Comparison of ENCODE assay signal across 11 mouse cellular contexts in the genomic region with DNA sequence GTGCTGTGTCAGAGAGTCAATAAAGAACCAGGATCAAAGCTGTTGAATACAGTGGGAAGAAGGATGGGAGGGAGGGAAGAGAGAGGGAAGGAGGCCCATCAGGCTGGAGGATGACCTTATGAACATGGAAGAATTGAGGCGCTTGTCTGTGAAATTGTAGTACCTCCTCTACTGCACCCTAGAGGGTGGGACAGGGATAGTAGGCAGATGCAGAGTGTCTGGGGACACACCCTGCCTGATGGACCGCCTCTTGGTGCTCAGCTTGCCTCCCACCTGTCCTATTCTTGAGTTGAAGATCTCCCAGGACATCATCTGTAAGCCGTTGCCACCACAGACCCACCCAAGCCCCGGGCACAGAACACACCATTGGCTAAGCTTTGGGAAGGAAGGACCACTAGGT. TPM values are rescaled to one million over a fixed set of nuclear protein-coding genes. Genes with fewer than 3 reads are reported as not detected.
A peak's percentile ranks its signal among the peaks of the same experiment; 100 is the strongest.
DNase-seq lines count a peak whose midpoint lies in the region; ATAC-seq lines count a peak whose summit lies in the region.
"Had no signal": no experiment of that assay in that cellular context is flagged by ENCODE, and none has a peak within 500 bp of the region (broad histone marks: within the 10 kb centered on the region; RNA-seq: fewer than 3 reads in every experiment).

No protein-coding gene starts in this region.

- peak overlapping the region; percentile 81; the same call in 1 of the 2 replicates for H3K27ac ChIP-seq in hindbrain, embryonic 10.5 days
- no peak overlapping the region for H3K27ac ChIP-seq in hindbrain, embryonic 16.5 days (ENCODE audit: low read depth, low read length)
- peak overlapping the region; percentile 84 for H3K27ac ChIP-seq in liver, embryonic 16.5 days (ENCODE audit: low read length)
- H3K27ac ChIP-seq in midbrain, embryonic 11.5 days (ENCODE audit: low read depth, low read length), result no peak overlapping the region

- H3K4me3 ChIP-seq in hindbrain, embryonic 10.5 days, result no peak overlapping the region
- H3K4me3 ChIP-seq in hindbrain, embryonic 16.5 days (ENCODE audit: low read length), result no peak overlapping the region
- no peak overlapping the region for H3K4me3 ChIP-seq in liver, embryonic 16.5 days (ENCODE audit: low read depth, low read length)
- no peak overlapping the region for H3K4me3 ChIP-seq in midbrain, embryonic 11.5 days (ENCODE audit: low read depth, low read length)

- H3K27me3 ChIP-seq in hindbrain, embryonic 10.5 days (ENCODE audit: insufficient read depth, poor library complexity, severe bottlenecking), result no peaks in the 10 kb centered on the region
- no peaks in the 10 kb centered on the region for H3K27me3 ChIP-seq in hindbrain, embryonic 16.5 days (replicated peaks; ENCODE audit: control insufficient read depth, insufficient read depth, low read length)
- H3K27me3 ChIP-seq in liver, embryonic 16.5 days (ENCODE audit: control insufficient read depth, insufficient read depth, low read depth, low read length), result no peaks in the 10 kb centered on the region
- no peaks in the 10 kb centered on the region for H3K27me3 ChIP-seq in midbrain, embryonic 11.5 days (ENCODE audit: control insufficient read depth, insufficient read depth, low read length)

- no peak overlapping the region for H3K9ac ChIP-seq in hindbrain, embryonic 16.5 days (ENCODE audit: low read depth, low read length)
- H3K9ac ChIP-seq in liver, embryonic 16.5 days (ENCODE audit: low read depth, low read length), result peak overlapping the region; percentile 45; the same call in 1 of the 2 replicates
- H3K9ac ChIP-seq in midbrain, embryonic 11.5 days (ENCODE audit: low read length), result no peak overlapping the region

- no peak for DNase-seq in hindbrain, embryonic 10.5 days (ENCODE audit: low spot score)
- peak; percentile 45 for DNase-seq in ES-CJ7 (ENCODE audit: low read depth, low spot score)
- DNase-seq in testis, postnatal 14 days (ENCODE audit: low spot score), result no peak
- DNase-seq in midbrain, embryonic 11.5 days (ENCODE audit: low spot score, missing footprints), result no peak
- DNase-seq in adrenal gland, postnatal 10 days, result no peak
- DNase-seq: cerebellum, postnatal 36 days; kidney, adult 18-20 months; right cerebral cortex, postnatal 14 days had no signal

- no peak for ATAC-seq in hindbrain, embryonic 16.5 days
- ATAC-seq in common myeloid progenitor, adult 5-6 weeks (replicated peaks; ENCODE audit: low read depth, poor library complexity, severe bottlenecking), result peak; percentile 23; the same call in 1 of the 2 replicates
- peak; percentile 47 for ATAC-seq in liver, embryonic 16.5 days (ENCODE audit: low read depth)
- no peak for ATAC-seq in midbrain, embryonic 11.5 days (ENCODE audit: low FRiP score)

- 91% methylated on average over 4 of the region's 4 CpGs for WGBS in hindbrain, embryonic 10.5 days
- 94% methylated on average over 4 of the region's 4 CpGs for WGBS in hindbrain, embryonic 16.5 days
- 37% methylated on average over 4 of the region's 4 CpGs for WGBS in liver, embryonic 16.5 days (ENCODE audit: insufficient replicate concordance)
- 97% methylated on average over 4 of the region's 4 CpGs for WGBS in midbrain, embryonic 11.5 days

- H3K9me3 ChIP-seq in hindbrain, embryonic 10.5 days, result no peaks in the 10 kb centered on the region
- H3K9me3 ChIP-seq in hindbrain, embryonic 16.5 days (ENCODE audit: control insufficient read depth, low read length), result no peaks in the 10 kb centered on the region
- H3K9me3 ChIP-seq in liver, embryonic 16.5 days (replicated peaks; ENCODE audit: control insufficient read depth, low read length), result no peaks in the 10 kb centered on the region
- no peaks in the 10 kb centered on the region for H3K9me3 ChIP-seq in midbrain, embryonic 11.5 days (ENCODE audit: control insufficient read depth, low read length)

- peaks cover 31% of the 10 kb centered on the region for H3K4me1 ChIP-seq in hindbrain, embryonic 10.5 days (replicated peaks)
- H3K4me1 ChIP-seq in hindbrain, embryonic 16.5 days (ENCODE audit: control insufficient read depth, insufficient read depth, low read depth, low read length), result no peaks in the 10 kb centered on the region
- H3K4me1 ChIP-seq in liver, embryonic 16.5 days (ENCODE audit: control insufficient read depth, low read depth, low read length), result peaks cover 30% of the 10 kb centered on the region
- H3K4me1 ChIP-seq in midbrain, embryonic 11.5 days (ENCODE audit: control insufficient read depth, insufficient read depth, low read length), result peaks cover 9% of the 10 kb centered on the region

- no peak overlapping the region for H3K4me2 ChIP-seq in hindbrain, embryonic 16.5 days (ENCODE audit: low read length)
- H3K4me2 ChIP-seq in liver, embryonic 16.5 days (ENCODE audit: low read depth, low read length), result 0 out of 2 replicates have a peak overlapping the region, but pooled peaks have one; percentile 14
- H3K4me2 ChIP-seq in midbrain, embryonic 11.5 days, result no peak overlapping the region

- no peaks in the 10 kb centered on the region for H3K36me3 ChIP-seq in hindbrain, embryonic 10.5 days
- no peaks in the 10 kb centered on the region for H3K36me3 ChIP-seq in hindbrain, embryonic 16.5 days (ENCODE audit: control insufficient read depth, insufficient read depth, low read length)
- no peaks in the 10 kb centered on the region for H3K36me3 ChIP-seq in liver, embryonic 16.5 days (ENCODE audit: control insufficient read depth, insufficient read depth)
- no peaks in the 10 kb centered on the region for H3K36me3 ChIP-seq in midbrain, embryonic 11.5 days (ENCODE audit: control insufficient read depth, insufficient read depth, low read length)

RNA-seq across cellular contexts. Expression of a gene that starts 30.1 kb away (rescaled TPM):
- polyA plus RNA-seq in hindbrain, embryonic 10.5 days (2016; fragmentation: Nextera tagmentation; extraction: Ambion mirVana), result 106 and 117 TPM in 2 replicates
- polyA plus RNA-seq in hindbrain, embryonic 16.5 days (2015; fragmentation: Nextera tagmentation; extraction: Ambion mirVana), result 38.0 and 50.8 TPM in 2 replicates
- 14.5 and 17.7 TPM in 2 replicates for total RNA-seq in common myeloid progenitor, adult 5-6 weeks (2017)
- polyA plus RNA-seq in liver, embryonic 16.5 days (2015; fragmentation: Nextera tagmentation; extraction: Ambion mirVana), result 22.2 and 30.4 TPM in 2 replicates
- polyA plus RNA-seq in midbrain, embryonic 11.5 days (2014; fragmentation: Nextera tagmentation; extraction: Ambion mirVana), result 149 and 165 TPM in 2 replicates
- 100 to 1,000 TPM; 190 to 228 TPM for total RNA-seq in adrenal gland, postnatal 10 days (2021)

Comparison
In these comparisons a context has a peak if more than half of its experiments do, and no peak if none do; other contexts are left out.
1. H3K27ac ChIP-seq: peak in hindbrain, embryonic 10.5 days (single experiment) and liver, embryonic 16.5 days (single experiment); none in hindbrain, embryonic 16.5 days (single experiment) and midbrain, embryonic 11.5 days (single experiment).
2. ATAC-seq: peak in common myeloid progenitor, adult 5-6 weeks (single experiment) and liver, embryonic 16.5 days (single experiment); none in hindbrain, embryonic 16.5 days (single experiment) and midbrain, embryonic 11.5 days (single experiment).